Mouse (Mus musculus) liver (tissue): ENCODE data around the gene Stt3a.

Experiments used
- DNase-seq: peaks from one replicate; pipeline ENCODE4 v3.0.0-alpha.2; 2020; ENCODE audit warnings: mixed read lengths

The Stt3a gene

DNA sequence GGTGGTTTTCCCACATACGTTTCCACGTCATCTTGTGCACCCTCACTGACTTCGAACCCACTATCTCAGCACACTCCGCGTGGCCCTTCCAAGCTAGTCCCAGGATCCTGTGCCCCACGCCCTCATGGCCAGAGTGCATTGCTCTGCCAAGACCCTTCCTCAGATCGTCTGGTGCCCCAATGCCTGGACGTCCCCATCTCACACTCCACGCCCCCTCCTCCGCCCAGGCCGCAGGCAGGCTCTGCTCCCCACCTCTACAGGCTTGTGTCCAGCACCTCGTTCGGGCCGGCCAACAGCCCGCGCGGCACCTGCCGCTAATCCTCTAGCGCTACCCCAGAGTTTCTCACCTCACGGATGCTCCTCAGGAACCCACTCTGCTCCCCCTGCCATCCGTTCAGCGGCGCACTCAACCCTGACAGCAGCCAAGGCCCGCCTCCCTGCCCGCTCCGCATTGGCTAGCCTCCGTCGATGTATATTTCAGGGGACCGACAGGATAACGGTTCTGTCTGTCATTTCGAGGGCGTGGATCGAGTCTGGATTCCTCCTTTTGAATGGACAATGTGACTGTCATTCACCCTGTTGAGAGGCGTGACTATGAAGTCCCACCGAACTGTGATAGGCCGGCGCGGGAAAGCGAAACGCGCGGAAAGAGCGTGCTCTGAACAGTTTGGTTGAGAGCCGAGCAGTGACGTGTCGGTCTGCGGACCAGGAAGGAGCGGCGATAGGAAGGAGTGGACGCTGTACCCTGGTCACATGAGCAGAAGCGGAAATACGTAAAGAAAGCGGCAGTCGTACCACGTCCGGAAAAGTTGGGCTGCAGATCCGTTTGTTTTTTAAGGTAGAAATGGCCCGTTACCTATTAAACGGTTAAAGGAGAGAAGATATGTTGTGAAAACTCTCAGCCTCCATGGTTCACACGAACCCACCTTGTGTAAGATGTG, at the start of gene Stt3a:
Stt3a (minus strand) TSS at position 477 of the 941 bp plus-strand sequence.
- DNase-seq = peak; percentile 98

DNA sequence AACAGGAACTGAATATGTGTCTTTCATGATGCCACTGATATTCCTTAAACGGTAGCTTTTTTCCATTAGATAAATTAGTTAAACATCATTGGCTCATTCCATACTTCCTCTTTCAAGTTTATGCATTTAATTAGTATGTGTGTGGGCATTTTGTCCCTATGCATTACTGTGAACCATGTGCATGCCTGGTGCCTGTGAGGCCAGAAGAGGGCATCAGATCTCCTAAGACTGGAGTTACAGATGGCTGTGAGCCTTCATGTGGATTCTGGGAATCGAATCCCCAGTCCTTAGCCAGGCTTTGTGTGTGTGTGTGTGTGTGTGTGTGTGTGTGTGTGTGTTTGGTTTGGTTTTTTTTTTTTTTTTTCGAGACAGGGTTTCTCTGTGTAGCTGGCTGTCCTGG, 47.0 kb upstream of the Stt3a start:
- DNase-seq = no peak

DNA sequence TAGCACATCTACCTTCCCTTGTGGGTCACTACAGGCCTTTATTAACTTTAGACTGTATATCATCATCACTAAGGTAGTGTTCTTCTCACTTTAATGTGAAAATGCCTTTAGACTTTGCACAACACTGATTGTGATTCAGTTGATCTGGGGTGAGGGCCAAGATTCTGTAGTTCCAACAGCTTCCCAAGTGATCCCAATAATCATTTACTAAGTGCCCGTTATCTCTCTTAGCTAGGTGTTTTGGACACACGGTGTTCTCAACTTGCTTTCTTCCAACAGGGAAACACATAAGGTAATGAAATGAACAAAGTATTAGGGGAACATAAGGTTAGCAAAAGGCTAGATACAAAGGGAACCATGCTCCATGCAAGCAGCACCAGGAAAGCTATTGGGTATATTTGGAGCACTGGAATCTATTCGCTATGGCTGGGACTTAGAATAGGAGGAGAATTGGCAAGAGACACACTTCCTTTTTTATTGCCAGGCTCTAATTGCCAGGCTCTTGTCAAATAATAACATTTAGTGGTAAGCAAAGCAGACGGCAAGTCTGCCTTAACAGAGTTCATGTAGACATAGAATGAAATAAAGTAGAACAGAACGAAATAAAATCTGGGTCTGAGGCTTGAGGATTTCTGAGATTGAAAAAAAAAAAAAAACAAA, 40.8 kb upstream of the Stt3a start:
- DNase-seq = no peak

DNA sequence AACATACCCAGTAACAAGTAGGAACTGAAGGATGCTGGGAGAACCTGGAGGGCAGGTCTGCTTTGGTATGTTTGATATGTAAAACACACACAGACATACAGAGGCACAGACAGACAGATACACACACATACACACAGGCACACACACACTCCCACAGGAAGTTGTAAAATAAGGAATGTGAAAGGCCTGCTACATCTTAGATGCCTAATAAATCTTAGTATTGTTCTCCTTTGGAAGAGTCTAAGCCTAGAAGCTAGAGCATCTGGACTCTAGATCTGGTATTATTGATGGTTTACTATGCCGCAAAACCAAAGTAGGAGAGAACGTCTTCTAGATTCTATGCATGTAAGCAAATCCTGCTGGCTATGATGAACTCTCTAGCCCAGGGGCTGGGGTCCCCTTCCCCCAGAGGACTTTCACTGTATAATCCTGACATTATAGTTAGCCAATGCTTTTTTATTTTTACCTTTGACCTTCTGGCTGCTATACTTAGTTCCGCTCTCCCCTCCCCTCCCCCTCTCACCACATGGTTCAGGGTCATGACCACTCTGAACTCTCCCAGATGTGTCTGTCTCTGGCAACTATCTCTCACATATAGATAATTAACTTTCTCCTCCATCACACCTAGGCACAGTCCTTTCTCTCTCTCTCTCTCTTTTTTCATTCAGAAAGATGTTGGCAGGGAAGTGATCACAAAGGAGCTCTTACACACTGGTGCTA, 37.9 kb upstream of the Stt3a start:
- DNase-seq = no peak

DNA sequence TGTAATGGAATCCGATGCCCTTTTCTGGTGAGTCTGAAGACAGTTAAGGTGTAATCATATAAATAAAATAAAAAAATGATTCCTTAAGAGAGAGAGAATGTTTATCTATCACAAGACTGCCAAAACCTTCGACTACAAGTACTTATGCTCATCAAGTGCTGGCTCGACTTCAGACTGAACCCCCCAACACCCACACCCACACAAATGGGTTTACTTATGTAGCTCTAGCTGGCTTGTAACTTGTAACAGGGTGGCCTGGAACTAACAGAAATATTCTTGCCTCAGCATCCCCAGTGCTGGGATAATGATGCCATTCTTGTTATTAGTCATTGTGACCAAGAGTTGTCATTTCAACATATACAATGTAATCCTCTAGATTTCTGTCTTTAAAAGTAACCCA, 36.4 kb upstream of the Stt3a start:
- no peak for DNase-seq

DNA sequence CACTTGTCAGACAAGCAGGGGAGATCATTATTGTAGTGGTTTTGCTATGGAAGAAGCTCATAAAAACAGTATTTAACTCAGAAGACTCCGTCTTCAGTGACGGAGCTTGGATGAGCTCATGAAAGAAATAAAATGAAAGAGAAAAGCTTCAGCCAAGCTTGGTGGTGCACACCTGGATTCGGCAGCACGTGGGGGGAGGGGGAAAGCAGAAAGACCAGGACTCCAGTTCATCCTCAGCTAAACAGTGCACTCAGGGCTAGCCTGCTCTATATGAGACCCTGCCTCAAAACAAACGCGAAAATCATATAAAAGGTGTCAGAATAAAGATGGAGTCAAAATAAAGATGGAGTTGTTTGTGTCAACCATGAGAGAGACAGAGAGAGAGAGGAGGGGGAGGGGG, 35.9 kb upstream of the Stt3a start:
- DNase-seq = no peak

DNA sequence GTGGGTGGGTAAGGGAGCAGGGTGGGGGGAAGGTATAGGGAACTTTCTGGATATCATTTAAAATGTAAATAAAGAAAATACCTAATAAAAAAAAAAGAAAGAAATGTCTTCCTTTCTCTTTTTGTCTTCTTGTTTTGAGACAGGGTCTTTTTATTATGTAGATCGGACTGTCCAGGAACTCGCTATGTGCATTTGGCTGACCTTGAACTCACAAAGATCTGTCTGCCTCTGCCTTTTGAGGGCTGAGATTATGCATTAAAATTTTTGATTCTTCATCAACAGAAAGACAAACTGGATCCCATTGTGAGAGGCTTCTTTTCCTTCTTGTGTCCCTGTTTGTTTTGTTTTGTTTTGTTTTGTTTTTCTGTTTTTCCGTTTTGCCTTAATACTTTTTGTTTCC, 35.5 kb upstream of the Stt3a start:
- no peak for DNase-seq

DNA sequence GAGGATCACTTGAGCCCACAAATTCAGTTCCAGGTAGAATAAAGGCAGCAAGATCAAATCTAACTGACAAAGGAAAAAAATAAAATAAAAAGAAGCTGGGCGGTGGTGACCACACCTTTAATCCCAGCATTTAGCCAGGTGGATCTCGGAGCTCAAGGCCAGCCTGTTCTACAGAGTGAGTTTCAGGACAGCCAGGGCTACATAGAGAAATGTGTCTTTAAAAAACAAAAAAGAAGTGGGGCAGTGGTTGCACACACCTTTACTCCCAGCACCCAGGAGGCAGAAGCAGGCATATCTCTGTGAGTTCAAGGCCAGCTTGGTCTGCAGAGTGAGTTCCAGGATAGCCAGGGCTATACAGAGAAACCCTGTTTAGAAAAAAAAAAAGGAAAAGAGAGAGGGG, 34.5 kb upstream of the Stt3a start:
- no peak for DNase-seq

DNA sequence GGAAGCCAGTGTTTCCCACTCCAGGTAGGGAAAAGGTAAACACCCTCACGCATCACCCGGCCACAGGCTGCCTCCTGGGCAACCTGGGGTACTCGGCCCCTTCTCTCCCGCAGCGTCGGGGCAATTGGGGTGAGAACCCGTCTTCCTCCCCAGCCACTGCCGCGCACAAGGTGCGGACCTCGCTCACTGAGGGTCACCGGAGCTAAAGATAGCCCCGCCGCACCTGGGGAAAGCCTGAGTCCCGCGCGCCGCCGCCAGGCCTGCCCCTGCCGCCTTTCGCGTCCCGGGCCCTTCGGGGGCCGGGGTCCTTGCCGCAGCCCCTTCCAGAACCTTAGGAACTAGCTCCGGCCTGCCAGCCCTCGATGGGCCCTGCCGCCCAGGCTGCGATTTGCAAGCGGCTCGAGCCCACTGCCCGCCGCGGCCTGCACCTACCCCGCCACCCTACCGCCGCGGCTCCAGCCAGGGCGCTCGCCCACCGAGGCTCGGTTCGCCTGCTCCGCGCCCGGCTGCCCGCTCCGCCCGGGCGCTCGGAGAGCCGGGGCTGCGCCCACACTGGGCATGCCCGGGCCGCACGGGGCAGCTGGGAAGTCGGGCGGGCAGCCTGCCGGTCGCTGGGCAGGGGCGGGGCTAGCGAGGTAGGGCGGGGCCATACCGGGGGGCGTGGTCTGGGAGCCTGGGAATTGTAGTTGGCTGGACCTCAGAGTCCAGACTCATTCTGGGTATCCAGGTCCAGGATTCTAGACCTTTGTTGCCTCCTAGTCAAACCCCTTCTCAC, 29.5 kb upstream of the Stt3a start, which contains the start of gene Ei24:
Ei24 (minus strand) TSS at position 613 of the 775 bp plus-strand sequence.
- peak; percentile 95 for DNase-seq

DNA sequence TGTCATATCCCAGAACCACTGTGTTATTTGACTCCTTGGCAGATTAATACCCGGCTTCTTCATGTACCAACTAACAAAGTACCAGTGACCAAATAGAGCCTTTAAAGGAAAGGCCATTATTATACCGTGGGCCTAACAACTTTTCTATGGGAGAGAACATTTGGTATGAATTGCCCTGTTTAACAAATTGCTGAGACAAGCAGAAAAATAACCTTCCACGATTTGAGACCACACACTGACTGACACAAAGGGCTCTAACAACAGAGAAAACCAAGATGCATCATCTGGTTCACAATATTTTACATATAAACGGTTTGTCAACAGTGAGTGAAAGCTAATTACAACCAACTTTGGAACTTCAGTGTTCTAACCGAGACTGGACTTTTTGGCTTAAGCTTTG, 28.7 kb upstream of the Stt3a start:
- no peak for DNase-seq

DNA sequence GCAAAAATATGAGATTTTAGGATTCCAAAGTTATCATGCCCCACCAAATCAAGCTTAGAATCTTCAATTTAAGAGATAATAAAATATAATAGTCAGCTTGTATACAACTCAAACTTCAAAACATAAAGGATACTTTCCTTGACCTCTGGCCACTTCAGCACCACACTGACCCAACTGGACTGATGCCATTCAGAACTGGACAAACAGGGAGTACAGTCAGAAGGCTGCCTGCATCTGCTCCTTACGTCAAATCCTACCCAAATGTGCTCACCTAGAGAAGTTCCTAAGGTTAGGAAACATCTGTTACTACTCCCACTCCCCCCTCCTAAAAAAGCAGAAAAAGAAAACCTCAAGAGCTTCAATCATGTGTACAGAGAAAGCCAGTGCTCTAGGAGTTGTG, 28.1 kb upstream of the Stt3a start:
- no peak for DNase-seq

DNA sequence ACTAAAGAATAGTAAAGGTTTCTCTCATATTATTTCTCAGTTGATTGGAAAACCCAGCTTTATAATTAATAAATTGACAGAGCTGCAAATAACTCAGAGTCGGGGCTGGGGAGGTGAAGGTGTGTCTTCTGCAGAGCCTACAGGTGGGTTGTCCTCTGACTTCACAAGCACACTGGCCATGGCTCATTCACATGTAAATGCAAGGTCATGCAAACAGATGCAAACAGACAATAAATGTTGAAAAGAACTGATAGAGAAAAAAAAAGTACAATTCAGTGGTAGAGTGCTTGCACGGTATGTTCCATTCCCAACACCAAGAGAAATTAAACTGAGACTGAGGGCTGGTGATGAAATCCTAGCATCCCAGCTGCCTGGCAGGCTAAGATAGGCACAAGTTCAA, 27.0 kb upstream of the Stt3a start:
- no peak for DNase-seq

DNA sequence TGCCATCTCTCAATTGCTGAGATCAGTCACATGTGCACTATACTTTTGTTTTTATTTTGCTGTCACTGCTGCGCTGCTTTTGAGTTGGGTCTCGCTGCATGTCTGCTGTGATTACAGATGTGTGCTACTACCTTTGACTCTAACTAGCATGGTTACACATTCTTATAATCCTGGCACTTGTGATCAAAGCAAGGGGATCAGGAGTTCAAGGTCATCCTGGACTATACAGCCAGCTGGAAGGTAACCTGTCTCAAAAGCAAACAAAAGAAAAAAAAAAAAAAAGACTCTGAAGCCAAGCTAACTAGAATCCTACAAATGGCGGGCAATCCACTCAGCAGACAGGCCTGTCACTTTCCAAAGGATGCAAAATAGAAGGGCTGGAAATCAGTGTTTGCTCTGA, 24.7 kb upstream of the Stt3a start:
- DNase-seq = no peak

DNA sequence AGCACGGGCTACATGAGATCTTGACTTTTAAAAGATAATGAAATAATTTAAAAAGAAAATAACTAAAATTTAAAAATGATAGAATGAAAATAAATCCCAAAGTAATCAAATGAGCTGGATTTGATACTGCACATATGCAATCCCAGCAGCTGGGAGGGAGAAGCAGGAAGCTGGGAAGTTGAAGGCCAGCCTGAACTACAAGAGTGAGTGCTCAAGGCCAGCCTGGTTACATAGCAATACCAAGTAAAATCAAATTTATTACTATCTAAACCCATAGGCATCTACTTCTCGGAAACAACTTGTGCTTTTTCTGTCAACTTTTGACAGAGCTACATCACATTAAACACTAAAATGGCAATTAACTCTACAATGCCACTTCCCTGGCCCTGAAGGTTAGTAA, 16.4 kb upstream of the Stt3a start:
- DNase-seq = no peak

DNA sequence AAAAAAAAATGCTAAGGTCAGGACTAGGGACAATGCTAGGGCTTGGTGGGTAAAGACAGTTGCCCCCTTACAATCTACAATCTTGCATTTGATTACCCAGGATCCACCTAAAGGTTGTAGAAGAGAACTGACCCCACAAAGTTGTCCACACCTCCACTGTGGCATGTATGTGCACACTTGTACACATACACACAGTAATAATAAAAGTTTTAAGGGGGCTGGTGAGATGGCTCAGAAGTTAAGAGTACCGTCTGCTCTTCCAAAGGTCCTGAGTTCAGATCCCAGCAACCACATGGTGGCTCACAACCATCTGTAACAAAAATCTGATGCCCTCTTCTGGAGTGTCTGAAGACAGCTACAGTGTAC, 1.6 kb upstream of the Stt3a start:
- no peak for DNase-seq

DNA sequence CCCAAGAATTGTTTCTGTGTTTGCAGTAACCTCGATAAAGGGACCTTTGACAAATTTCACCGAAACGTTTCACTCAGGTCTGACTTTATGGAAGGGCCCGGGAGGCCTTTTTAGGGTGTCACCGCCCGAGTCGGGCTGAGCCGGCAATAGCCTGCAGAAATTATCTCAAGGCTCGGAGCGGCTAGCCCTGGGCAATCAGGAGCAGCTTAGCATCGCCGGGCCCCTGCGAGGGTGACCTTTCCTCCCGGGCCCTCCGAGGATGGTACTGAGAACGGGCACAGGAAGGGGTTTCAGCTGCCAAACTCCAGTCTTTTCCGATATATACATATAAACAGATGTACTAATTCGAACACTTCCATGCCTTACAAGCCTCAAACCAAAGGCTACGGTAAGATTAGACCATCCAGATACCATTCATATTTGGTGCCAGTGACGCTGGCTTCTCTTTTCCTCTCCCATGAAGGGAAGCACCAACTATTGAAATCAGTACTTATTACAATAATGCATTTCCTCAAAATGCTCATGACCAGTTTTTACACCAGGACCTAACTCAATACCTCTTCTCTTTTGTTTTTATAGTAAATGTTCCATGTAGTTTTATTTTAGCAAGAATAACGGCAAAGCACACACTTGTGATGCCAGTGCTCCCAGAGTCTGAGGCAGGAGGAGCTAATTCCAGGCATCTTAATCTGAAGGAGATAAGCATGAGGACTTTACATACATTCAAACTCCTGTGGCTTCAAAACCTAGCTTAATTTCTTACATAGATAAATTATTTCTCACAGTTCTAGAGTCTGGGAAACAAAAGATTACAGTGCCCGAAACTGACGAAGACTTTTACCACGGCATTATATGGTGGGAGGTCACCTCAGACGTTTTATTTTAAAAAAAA, 923 bp upstream of the Stt3a start:
- peak; percentile 65 for DNase-seq

DNA sequence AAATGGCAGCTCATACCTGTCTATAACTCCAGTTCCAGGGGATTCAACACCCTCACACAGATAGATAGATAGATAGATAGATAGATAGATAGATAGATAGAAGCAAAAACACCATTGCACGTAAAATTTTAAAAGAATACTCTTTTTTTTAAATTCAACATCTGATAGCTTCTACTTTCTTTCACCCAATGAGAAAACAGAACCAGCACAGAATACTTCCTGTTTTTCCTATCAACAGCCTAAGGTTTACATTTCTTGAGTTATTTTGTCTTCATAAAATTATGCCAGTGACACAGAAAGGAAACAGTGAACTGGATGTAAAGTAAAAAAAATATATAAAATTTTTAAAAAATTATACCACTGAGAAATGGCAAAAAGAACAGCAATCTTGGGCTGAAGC, 3.1 kb downstream of the Stt3a start:
- no peak for DNase-seq

DNA sequence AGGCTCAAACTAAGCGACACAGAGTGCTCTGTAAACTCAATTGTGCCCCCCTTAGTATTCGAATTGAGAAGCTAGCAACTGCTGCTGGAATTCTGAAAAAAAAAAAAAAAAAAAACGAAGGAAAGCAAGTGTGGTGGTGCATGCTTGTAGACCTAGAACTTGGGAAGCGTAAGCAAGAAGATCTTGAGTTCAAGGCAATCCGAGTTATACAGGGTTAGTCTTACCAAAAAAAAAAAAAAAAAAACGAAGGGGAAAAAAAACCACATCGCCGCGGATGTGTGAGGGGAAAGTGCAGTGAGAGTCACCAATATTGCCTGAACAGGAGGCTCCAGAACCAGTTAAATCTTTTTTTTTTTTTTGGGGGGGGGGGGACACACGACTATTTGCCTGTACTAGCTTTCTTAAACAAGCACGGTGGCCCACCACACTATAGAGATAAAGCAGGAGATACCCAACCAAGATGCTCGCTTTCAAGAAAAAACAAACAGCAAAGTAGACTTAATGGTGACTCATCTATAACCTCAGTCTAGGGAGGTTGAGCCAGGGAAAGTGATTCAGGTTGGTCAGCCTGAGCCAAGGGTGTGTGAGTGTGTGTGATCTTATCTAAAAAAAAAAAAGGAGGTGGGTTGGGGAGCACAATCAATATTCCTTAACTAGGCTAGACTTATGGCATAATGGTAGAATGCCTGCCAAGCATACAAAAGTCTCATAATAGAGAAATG, 40.3 kb downstream of the Stt3a start, which contains the start of gene Chek1:
Chek1 (minus strand) TSS at position 32 of the 722 bp plus-strand sequence.
- no peak for DNase-seq

DNA sequence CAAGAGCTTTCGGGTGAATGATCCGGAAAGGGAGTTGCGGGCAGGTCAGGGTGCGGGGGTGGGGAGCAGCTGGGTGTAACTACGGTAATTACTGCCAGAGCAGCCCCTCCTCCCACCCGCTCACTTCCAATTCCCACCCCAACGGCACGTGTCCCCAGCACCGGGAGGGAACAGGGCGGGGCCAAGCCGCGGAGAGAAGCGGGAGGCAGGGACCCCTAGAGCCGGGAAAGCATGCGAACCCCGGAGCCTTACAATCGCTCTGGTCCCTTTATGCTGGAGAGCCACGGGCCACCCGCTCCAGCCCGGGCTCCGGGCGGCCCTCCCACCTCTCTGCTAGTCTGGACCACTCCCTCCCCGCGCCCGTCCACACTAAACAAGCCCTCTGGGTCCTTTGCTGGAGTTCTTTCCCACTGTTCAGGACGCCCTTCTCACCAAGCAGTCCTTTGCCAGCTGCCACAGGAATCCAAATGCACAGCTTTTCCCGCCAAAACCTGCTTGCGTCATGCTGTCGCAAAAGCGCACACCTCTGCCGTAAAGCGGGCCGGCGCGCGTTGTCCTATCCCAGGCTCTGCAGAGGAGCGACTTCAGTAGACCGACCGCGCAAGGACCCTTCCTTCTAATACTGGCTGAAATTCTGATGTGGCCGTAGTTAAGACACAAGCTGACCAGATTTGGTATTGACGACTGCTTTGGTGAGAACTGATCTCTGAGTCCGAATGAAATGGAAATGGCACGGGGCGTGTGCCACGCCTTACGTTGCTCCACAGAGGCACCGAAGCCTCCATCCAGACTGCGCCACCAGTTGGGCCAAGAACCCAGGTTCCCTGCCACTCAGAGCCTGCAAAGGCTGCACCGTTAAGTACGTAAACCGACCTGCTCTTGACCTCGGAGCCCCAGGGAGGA, 41.1 kb downstream of the Stt3a start:
- peak; percentile 91 for DNase-seq

DNA sequence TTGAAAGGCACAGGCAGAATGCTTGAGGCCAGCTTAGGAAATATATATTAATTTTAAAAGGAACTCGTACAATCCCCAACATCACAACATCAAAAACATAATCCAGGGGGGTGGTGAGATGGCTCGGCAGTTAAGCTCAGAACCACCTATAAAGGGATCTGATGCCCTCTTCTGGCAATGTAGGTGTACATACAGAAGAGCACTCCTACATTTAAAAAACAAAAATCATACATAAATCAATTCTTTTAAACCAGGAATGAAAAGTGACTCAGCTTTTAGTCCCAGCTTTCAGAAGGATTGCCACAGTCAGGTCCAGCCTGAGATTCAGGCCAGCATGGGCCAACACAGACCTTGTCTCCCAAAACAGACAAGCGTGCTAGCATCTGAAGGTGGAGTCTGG, 50.9 kb downstream of the Stt3a start:
- DNase-seq = no peak
